Mouse (Mus musculus): ENCODE measurements around the gene Diras2. TPM values are rescaled to one million over a fixed set of nuclear protein-coding genes. Genes with fewer than 3 reads are reported as not detected.
A peak's percentile ranks its signal among the peaks of the same experiment; 100 is the strongest.

Gene Diras2
- polyA plus RNA-seq, 1 experiment from 2014 or later, result 0.22 TPM

DNA sequence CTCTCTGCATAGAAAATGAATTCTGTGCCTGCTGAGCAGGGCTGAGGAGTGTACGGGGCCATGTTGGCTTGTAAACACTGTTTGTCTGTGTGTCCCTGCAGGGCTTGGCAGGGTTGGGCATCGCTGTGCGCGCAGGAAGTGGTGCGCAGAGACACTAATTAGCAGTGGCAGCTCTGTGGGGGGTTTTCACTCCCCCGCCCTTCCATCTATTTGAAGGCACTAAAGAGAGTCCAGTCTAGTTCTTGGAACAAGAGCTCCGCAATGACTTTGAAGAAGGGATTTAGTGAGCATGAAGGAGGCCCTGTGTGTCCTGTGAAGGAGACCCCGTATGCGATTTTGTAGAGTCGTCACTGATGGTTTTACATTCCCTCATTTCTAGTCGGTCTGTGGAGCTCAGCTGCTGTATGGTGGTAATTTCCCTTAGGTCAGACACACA is 73.2 kb downstream of the Diras2 start:
- Histone ChIP-seq H3K27me3 (ENCODE audit: control insufficient read depth, insufficient read depth, low read length) (no peaks in the 10 kb centered on the region), H3K4me1 (ENCODE audit: control insufficient read depth, insufficient read depth, low read length) (no peaks in the 10 kb centered on the region), H3K4me2 (ENCODE audit: low read depth, low read length) (no peak overlapping the region), H3K36me3 (replicated peaks; ENCODE audit: control insufficient read depth, insufficient read depth, low read depth, low read length) (no peaks in the 10 kb centered on the region), H3K4me3 (ENCODE audit: low read depth, low read length) (no peak overlapping the region), H3K27ac (replicated peaks; ENCODE audit: low read depth, low read length) (no peak overlapping the region), H3K9ac (replicated peaks; ENCODE audit: low read length) (no peak overlapping the region), H3K9me3 (replicated peaks; ENCODE audit: control insufficient read depth, low read length) (no peaks in the 10 kb centered on the region)
- peak; percentile 36 for DNase-seq (ENCODE audit: low spot score)
- WGBS, result 49% methylated on average over 11 of the region's 11 CpGs
- 0 out of 2 replicates have a peak, but pooled peaks have one; percentile 44 for ATAC-seq (replicated peaks; ENCODE audit: insufficient number of reproducible peaks, low FRiP score, low TSS enrichment, low read depth)

DNA sequence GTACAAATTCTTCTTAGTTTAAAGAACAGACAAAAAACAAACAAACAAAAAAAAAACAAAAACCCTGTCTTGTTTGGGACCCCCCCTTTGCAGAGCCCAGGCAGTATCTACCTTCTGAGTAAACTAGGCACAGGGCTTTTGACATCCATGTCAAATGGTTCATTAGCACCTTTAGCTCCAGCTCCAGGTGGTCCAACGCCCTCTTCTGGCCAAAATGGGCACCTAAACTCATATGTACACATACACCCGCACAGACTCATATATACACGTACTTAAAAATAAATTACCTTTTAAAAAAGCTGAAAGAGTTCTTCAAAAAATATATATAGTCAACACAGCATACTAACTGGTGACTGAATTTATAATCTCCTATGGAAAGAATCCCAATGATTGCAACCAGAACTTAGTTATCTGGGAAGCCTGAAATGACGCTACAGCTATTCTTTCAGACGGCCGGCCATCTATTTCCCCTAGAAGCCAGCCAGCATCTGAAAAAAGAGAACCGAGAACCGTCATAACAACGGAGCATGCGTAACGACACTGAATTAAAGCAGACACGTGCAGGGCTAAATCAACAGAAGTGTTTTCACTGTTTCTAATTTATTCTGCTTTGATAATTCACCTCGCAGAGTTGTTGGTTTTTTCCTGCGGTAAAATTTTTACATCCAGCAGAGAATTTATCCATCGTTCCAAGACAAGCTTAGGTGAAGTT is 73.7 kb downstream of the Diras2 start:
- H3K27me3 ChIP-seq (ENCODE audit: control insufficient read depth, insufficient read depth, low read length), result no peaks in the 10 kb centered on the region
- no peak for DNase-seq (ENCODE audit: low spot score)
- no peaks in the 10 kb centered on the region for H3K9me3 ChIP-seq (replicated peaks; ENCODE audit: control insufficient read depth, low read length)
- no peaks in the 10 kb centered on the region for H3K4me1 ChIP-seq (ENCODE audit: control insufficient read depth, insufficient read depth, low read length)
- H3K9ac ChIP-seq (replicated peaks; ENCODE audit: low read length), result no peak overlapping the region
- no peak overlapping the region for H3K4me3 ChIP-seq (ENCODE audit: low read depth, low read length)
- no peak for ATAC-seq (replicated peaks; ENCODE audit: insufficient number of reproducible peaks, low FRiP score, low TSS enrichment, low read depth)
- H3K36me3 ChIP-seq (replicated peaks; ENCODE audit: control insufficient read depth, insufficient read depth, low read depth, low read length), result no peaks in the 10 kb centered on the region
- no peak overlapping the region for H3K27ac ChIP-seq (replicated peaks; ENCODE audit: low read depth, low read length)
- 63% methylated on average over 15 of the region's 15 CpGs for WGBS
- no peak overlapping the region for H3K4me2 ChIP-seq (ENCODE audit: low read depth, low read length)

DNA sequence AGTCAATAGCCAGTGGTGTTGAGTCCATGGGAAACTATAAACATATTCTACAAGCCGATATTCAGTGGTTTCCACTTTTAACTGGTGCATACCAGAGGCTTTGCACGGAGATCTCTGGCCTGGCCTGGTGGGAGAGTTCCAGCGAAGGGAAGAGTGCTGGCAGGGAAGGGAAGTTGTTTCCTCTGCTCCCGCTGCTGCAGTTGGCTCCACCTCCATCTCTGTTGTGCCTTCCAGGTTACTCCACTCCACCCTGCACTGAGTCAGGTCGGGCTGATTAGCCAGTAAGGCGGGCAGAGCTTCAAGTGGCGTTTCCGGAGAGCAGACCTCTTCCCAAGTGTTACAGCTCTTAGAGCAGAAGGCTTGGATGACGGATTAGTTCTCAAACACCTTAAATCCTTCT is 75.8 kb downstream of the Diras2 start:
- H3K4me1 ChIP-seq (ENCODE audit: control insufficient read depth, insufficient read depth, low read length), result no peaks in the 10 kb centered on the region
- H3K9me3 ChIP-seq (replicated peaks; ENCODE audit: control insufficient read depth, low read length), result no peaks in the 10 kb centered on the region
- no peak overlapping the region for H3K9ac ChIP-seq (replicated peaks; ENCODE audit: low read length)
- no peak overlapping the region for H3K27ac ChIP-seq (replicated peaks; ENCODE audit: low read depth, low read length)
- H3K27me3 ChIP-seq (ENCODE audit: control insufficient read depth, insufficient read depth, low read length), result no peaks in the 10 kb centered on the region
- no peak overlapping the region for H3K4me3 ChIP-seq (ENCODE audit: low read depth, low read length)
- H3K36me3 ChIP-seq (replicated peaks; ENCODE audit: control insufficient read depth, insufficient read depth, low read depth, low read length), result no peaks in the 10 kb centered on the region
- ATAC-seq (replicated peaks; ENCODE audit: insufficient number of reproducible peaks, low FRiP score, low TSS enrichment, low read depth), result no peak
- 43% methylated on average over 9 of the region's 9 CpGs for WGBS
- no peak for DNase-seq (ENCODE audit: low spot score)
- H3K4me2 ChIP-seq (ENCODE audit: low read depth, low read length), result no peak overlapping the region

DNA sequence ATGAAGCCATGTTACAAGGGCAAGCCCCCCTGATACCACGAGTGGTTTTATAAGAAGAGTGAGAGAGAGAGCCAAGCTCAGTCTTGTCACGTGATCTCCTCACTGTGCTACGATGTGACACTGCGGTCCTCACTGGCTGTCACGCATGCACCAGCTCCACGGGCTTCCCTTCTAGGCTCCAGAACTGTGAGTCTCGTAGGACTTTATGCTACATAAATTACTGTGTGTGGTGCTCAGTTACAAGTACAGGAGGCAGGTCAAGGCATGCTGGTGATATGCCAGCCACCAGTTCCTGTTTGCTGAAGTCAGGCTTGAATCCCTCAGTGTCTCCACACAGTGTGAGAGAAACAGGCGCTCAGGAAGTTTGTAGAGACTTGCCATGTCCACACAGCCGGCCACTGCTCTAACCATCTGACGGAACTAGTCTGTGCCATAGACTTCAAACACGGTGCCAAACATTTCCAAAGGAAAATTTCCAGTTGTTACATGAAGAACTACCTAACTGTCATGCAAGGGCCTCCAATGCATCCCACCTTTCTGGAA is 76.3 kb downstream of the Diras2 start:
- Histone ChIP-seq H3K27me3 (ENCODE audit: control insufficient read depth, insufficient read depth, low read length) (no peaks in the 10 kb centered on the region), H3K9ac (replicated peaks; ENCODE audit: low read length) (no peak overlapping the region), H3K4me1 (ENCODE audit: control insufficient read depth, insufficient read depth, low read length) (no peaks in the 10 kb centered on the region), H3K27ac (replicated peaks; ENCODE audit: low read depth, low read length) (no peak overlapping the region), H3K4me2 (ENCODE audit: low read depth, low read length) (no peak overlapping the region), H3K36me3 (replicated peaks; ENCODE audit: control insufficient read depth, insufficient read depth, low read depth, low read length) (no peaks in the 10 kb centered on the region), H3K4me3 (ENCODE audit: low read depth, low read length) (no peak overlapping the region), H3K9me3 (replicated peaks; ENCODE audit: control insufficient read depth, low read length) (no peaks in the 10 kb centered on the region)
- 80% methylated on average over 11 of the region's 11 CpGs for WGBS
- ATAC-seq (replicated peaks; ENCODE audit: insufficient number of reproducible peaks, low FRiP score, low TSS enrichment, low read depth) (no peak), DNase-seq (ENCODE audit: low spot score) (no peak)

Other genes with a start within 250 kb of the Diras2 start
- 2.6 and 2.9 TPM in 2 replicates for gene Syk, start 51.9 kb upstream of the Diras2 start, polyA plus RNA-seq (2014; fragmentation: Nextera tagmentation; extraction: Ambion mirVana)

All from embryonic facial prominence, embryonic 11.5 days (tissue).